Mouse (Mus musculus) adrenal gland, adult 18-20 months (tissue): ENCODE data around the gene Klhl23. TPM values are rescaled to one million over a fixed set of nuclear protein-coding genes. Genes with fewer than 3 reads are reported as not detected.
A peak's percentile ranks its signal among the peaks of the same experiment; 100 is the strongest.
"Not testable (repeated sequence)": the region's sequence is repeated elsewhere in the genome, so short reads cannot be mapped to it uniquely, and the experiment has no call there.

Experiments used
- DNase-seq, 2 experiments: peaks; one replicate each; pipeline ENCODE4 v3.0.0; 2021 to 2022; ENCODE audit warnings: low spot score in 2 of 2
- long read RNA-seq, 2 experiments: library from polyadenylated mRNA; stranded (forward); transcript quantifications; one replicate each; pipeline ENCODE4 v2.0.0; 2021
- total RNA-seq, 2 experiments: library from RNA; stranded (reverse); gene quantifications; 1 replicate in 1 of 2; 2 replicates in 1 of 2; pipeline ENCODE4 v1.2.3; 2021

The Klhl23 gene
- total RNA-seq: 1 to 10 TPM; 5.9 to 6.0 TPM
- long read RNA-seq, experiment 1, full-length matches to known transcripts: 1 of 2 reads
- long read RNA-seq, experiment 1, partial matches to known transcripts: 0 of 2 reads
- long read RNA-seq, experiment 1, other reads (novel, unspliced or antisense): 1 of 2 reads
- long read RNA-seq, experiment 2, full-length matches to known transcripts: 5 of 17 reads
- long read RNA-seq, experiment 2, partial matches to known transcripts: 5 of 17 reads
- long read RNA-seq, experiment 2, other reads (novel, unspliced or antisense): 7 of 17 reads

DNA sequence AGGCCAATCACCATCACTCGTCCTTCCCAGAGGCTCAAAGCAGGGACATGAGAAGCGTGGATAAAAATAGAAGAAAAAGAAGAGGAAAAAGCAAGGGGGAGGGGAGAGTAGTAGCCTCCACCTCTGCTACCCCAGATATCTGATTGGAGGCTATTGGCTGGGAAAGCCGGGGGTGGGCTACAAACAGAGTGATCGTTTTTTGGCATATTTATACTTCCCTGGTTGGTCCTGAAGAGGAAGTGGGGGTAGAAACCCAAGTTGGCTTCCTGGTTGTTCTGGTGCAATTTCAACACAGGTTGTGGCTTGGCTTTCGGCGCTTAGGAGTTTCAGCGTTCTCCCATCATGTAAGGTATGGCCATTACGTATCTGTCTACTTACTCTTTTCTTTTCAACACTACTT is at the start of gene Klhl23:
TSS of gene Klhl23 (plus strand) at position 234 of the 400 bp plus-strand sequence.
- no peak for DNase-seq

GRCm38 (mm10) chr2:69773331-69773730 is 48.4 kb upstream of the Klhl23 start:
- DNase-seq: no peak

DNA sequence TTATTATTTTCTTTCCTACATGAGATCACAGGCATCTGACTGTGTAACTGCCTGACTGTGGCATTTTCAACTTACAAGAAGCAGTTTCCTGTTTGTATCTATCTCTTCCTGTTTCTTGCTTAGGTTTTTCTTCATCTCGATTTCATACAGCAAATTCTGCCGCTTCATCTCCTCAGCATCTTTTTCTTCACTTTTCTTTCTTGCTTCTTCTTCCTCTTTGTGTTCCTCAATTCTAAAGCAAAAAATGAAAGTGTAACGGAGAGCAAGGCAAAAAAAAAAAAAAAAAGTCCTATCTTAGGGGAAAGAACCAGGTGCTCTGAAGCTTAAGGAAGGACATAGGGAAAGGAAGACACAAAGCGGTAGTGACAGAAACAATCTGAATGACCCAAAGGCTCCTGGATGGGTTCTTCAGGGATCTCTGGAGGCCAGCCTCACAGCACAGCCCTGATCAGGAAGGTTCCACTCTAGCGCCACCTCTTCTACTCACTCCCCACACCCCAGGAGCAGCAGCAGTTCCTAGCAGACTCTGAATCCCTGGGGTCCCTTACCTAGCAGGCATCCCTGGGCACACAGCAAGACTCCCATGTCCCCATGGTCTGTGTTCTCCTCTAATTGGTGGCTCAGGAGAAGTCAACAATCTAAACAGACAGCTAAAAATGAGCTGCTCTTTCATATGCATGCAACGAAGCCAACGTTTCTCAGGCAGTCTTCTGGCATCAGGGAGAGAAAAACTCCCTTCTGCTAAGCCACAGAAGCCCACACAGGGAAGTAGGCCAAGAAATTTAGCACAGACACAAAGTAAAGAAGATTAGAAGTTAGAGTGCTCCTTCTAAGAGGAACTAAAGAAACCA is 43.5 kb upstream of the Klhl23 start:
- DNase-seq: no peak

GRCm38 (mm10) chr2:69778836-69779177 is 42.9 kb upstream of the Klhl23 start:
- no peak for DNase-seq

DNA sequence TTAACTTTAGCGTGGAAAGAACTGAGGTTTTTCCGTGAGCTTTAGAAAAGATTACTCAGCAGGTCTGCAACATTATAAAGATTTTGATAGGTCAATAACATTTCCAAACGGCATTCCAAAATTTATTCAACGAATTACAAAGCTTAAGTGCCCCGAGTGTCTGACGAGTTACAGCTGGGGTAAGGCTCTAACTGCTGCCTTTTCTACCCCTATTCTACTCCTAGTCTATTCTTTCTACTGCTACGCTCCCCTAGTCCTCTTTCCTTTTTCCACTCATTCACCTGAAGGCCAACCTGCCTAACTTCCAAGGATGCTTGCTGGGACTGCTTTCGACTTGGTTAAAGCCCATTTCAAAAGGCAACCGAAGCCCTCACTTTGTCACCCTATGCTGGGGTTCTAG is 32.8 kb upstream of the Klhl23 start:
- DNase-seq: no peak

- DNase-seq: peak; percentile 96 to 98
Measured at GRCm38 (mm10) chr2:69789429-69790069, 32.2 kb upstream of the Klhl23 start, which contains the start of the genes Ccdc173 and Phospho2. TSS of gene Ccdc173 (minus strand) at chr2:69789575. TSS of gene Phospho2 (plus strand) at chr2:69789623.

GRCm38 (mm10) chr2:69790285-69790684 is 31.5 kb upstream of the Klhl23 start:
- DNase-seq: peak; percentile 82 to 90

DNA sequence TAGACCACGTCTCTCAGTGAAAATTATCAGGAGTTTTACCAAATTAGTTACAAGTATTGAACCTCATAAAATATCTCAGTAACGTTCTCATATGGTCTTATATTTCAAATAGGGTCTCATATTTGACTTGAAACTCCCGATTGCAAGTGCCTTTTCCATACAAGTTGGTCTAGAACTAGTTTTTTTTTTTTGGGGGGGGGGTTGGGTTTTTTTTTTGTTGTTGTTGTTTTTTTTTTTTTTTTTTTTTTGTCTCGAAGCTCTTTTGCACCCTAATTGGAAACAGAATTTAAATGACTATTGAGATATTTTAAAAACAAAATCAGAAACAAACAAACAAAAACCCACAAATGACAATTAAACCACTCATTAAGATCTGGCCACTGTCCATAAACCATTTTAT is 31.0 kb upstream of the Klhl23 start:
- no peak for DNase-seq

GRCm38 (mm10) chr2:69802911-69803312 is 18.8 kb upstream of the Klhl23 start:
- DNase-seq: peak; percentile 79 to 84

DNA sequence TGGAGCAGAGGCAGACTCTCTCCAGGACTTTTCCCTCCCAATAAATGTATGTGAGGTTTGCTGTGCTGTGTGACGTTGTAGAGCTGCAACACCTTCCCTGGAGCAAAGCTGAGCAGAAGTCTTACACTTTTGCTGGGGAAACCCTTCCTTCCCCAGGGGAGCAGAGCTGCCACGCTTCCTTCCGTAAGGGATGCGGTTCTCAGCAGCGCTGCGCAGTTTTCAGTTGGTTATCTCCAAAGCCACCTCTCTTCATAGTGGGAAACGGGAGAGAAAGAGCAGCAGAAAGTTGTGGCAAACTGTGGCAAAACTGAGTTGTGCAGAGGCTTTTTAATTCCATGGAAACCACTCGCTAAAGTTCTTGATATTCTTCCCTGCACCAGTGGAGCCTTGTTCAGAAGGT is 18.0 kb upstream of the Klhl23 start:
- no peak for DNase-seq

- not testable (repeated sequence) for DNase-seq
Measured at GRCm38 (mm10) chr2:69804663-69805062, 17.1 kb upstream of the Klhl23 start.

GRCm38 (mm10) chr2:69810169-69810568 is 11.6 kb upstream of the Klhl23 start:
- DNase-seq: peak in 1 of 2 experiments; percentile 15

DNA sequence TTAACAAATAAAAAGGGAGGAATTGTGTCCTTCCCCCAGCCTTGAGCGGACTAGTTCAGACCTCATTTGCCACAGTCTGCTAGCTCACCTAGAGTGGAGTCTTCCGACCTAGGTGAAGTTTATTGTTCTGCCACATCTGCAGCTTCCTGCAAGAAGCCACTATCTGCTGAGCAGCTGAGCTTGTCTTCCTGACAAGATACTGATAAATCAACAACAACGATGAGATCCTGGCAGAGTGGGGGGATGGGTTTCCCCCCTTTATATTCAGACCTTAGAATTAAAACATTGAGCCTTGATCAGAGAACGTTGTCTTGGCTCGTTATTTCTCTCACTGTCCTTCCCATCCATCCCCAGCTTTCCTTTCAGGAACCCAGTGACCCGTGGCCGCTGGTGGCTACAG is 10.4 kb upstream of the Klhl23 start:
- not testable (repeated sequence) for DNase-seq

- no peak for DNase-seq
Measured at GRCm38 (mm10) chr2:69816575-69816974, 5.2 kb upstream of the Klhl23 start.

- DNase-seq: no peak
Measured at GRCm38 (mm10) chr2:69818350-69819085, 3.2 kb upstream of the Klhl23 start.

DNA sequence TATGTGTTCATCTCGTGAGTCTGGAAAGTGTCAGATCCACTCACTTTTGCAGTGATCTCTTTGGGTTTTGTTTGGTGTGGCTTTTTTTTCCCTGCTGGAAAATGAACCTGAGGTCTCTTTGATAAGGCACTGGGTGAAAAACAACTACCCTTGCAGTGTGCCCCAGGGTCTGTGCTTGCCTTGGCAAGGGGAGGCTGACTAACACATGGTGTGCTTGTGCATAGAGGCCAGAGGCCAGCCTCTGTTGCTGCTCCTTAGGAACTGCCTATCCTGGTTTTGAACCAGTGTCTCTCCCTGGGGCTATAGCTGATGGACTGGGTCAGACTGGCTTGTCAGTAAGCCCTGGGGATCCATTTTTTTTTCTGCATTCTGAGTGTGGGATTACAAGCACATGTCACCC is 1.5 kb upstream of the Klhl23 start:
- no peak for DNase-seq

DNA sequence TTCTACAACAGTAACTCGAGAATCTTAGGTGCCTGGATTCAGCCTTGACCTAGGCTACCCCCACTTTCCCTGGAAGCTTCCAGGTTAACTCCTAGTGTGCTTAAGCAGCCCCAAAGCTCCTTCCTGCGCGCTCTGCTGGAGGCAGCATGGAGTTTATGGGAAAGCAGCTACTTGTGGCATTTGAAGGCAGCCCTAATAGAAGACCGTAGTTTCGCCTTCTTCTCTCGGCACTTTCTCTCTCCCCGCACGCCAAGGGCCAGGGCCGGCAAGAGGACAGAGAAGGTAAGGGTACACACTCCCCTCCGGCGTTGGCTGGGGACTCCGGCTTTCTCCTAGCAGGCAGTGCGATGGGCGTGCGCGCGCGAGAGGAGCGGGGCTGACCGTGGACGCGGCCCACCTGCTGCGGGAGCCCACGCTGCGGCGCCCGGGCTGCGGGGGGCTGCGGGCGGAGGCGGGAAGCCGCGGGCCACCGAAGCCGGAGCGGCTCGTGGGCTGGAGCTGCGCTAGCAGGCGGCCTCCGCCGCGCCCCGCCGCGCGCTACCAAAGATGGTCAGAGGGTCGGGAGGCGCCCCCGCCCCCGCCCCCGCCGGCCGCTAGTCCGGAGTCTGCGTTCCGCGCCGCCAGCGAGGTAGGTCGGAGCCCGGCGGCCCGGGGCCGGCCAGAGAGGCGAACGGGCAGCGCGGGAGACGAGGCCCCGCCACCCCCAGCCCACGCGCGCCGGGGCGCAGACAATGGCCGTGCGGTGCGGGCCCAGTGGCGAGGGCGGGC is 801 bp downstream of the Klhl23 start:
- peak; percentile 41 to 44 for DNase-seq

GRCm38 (mm10) chr2:69823129-69823677 is 1.5 kb downstream of the Klhl23 start:
- DNase-seq: peak; percentile 39 to 43

DNA sequence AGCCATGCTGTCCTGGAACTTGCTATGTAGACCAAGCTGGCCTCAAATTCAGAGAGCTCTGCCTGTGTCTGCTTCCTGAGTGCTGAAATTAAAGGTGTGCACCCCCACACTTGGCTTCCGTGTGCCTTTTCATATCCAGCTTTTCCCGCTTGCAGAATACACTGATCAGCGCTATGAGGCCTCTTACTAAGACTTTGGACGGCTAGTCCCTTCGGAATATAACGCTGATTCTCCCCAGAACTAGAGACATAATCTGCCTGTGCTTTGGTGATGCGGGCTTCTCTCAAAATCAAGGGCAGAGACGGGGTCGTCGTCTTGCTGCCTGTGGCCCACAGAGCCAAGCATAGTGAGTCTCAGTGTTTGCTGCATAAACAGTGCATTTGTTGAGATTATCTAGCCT is 4.2 kb downstream of the Klhl23 start:
- DNase-seq: no peak

DNA sequence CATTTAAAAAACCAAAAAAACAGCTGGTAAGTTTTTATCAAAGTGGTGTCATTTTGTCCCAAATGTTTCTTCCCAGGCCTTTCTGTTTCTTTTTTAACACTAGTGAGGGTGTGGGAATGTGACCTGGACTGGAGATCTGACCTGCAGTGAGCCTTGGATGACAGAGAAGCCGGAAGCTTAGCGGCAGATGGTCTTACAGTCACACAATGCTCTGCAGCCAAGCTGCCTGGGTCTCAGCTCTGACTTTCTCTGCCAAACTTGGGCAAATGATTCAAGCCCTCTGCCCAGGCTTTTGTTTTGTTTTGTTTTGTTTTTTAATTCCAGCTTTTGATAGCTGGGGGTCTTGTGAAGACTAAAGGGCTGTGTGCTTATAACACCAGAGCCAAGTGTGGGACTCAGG is 4.6 kb downstream of the Klhl23 start:
- no peak for DNase-seq
